Mouse (Mus musculus) kidney, embryonic 15.5 days (tissue): ENCODE results near the gene Frs2. TPM values are rescaled to one million over a fixed set of nuclear protein-coding genes. Genes with fewer than 3 reads are reported as not detected.

Source experiments
- ATAC-seq: fragments of 200-750 bp; cut with Nextera tagmentation; replicated peaks from 2 replicates; pipeline ENCODE4 v1.8.0; 2017; ENCODE audit warnings: moderate TSS enrichment; ENCODE audit not compliant: low FRiP score
- H3K27ac ChIP-seq: fragments of 300-500 bp; sonication (generic); 2 replicates; pipeline ENCODE4 v1.5.1; 2015; ENCODE audit warnings: mild to moderate bottlenecking, inconsistent platforms
- H3K27me3 ChIP-seq: fragments of 300-500 bp; sonication (generic); 2 replicates; pipeline ENCODE4 v1.6.1; 2015; ENCODE audit warnings: inconsistent platforms
- H3K36me3 ChIP-seq: fragments of 300-500 bp; sonication (generic); 2 replicates; pipeline ENCODE4 v1.6.1; 2015; ENCODE audit warnings: inconsistent platforms
- H3K4me1 ChIP-seq: fragments of 300-500 bp; sonication (generic); 2 replicates; pipeline ENCODE4 v1.6.1; 2015; ENCODE audit warnings: inconsistent platforms
- H3K4me2 ChIP-seq: fragments of 300-500 bp; sonication (generic); 2 replicates; pipeline ENCODE4 v1.6.1; 2015; ENCODE audit warnings: moderate library complexity, mild to moderate bottlenecking, inconsistent platforms
- H3K4me3 ChIP-seq: fragments of 300-500 bp; sonication (generic); replicated peaks from 2 replicates; pipeline ENCODE4 v1.5.1; 2015; ENCODE audit warnings: mild to moderate bottlenecking, inconsistent platforms
- H3K9ac ChIP-seq: fragments of 300-500 bp; sonication (generic); 2 replicates; pipeline ENCODE4 v1.6.1; 2015; ENCODE audit warnings: mild to moderate bottlenecking, inconsistent platforms
- H3K9me3 ChIP-seq: fragments of 300-500 bp; sonication (generic); replicated peaks from 2 replicates; pipeline ENCODE4 v1.6.1; 2016; ENCODE audit warnings: inconsistent platforms
- WGBS: fragments of 180-500 bp; shearing (Covaris S2); methylation state at CpG from one replicate; pipeline ENCODE4 v1.1.7; 2015; ENCODE audit warnings: mixed read lengths; 5-methylcytosine and 5-hydroxymethylcytosine counted together
- polyA plus RNA-seq: library from polyadenylated mRNA; unstranded; fragments of >200 nt; fragmentation: Nextera tagmentation; extraction: Ambion mirVana; gene quantifications from 2 replicates; pipeline ENCODE4 v1.2.1, GENCODE M21; 2015

The Frs2 gene
- polyA plus RNA-seq = 17.0 and 17.8 TPM in 2 replicates

DNA sequence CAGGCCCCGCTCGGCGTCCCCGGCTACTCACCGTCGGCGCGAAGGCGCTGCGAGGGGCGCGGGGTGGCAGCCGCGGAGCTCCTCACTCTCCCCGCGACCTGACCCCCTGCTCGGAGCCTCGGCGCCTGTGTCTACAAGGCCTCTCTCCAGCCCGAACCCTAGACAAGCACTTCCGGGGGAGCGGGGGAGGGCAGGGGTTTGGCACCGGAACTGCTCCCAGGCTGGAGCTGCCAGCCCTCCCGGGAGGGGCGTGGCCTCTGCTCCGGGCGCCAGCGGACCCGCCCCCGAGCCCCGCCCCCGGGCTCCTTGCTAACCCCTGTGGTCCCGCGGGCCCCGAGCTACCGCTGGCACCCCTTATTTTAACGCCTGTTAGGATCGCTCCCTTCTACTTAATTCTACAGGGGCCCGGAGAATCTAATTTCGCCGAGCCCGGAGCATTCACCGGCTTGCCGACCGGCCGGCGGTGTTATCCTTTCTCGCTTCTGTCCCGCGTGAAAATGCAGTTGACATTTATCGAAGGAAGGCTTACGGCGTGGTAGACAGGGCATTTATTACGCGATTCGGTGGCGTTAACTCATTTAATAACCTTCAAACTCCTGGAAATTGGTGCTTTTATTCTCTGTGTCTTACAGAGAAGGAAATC is at the start of gene Frs2:
Gene Frs2, minus strand, starts transcription at position 174 of the 643 bp plus-strand sequence.
- no peaks in the 10 kb centered on the region for H3K36me3 ChIP-seq
- ATAC-seq = peak; percentile 97
- H3K4me3 ChIP-seq = peak within 1 kb of the TSS; percentile 91
- no peaks in the 10 kb centered on the region for H3K9me3 ChIP-seq
- H3K27ac ChIP-seq = peak within 1 kb of the TSS; percentile 89
- H3K4me1 ChIP-seq = peaks cover 63% of the 10 kb centered on the region
- peak within 1 kb of the TSS; percentile 80 for H3K4me2 ChIP-seq
- WGBS = under 1% methylated on average over 57 of the region's 57 CpGs
- H3K9ac ChIP-seq = peak within 1 kb of the TSS; percentile 90
- no peaks in the 10 kb centered on the region for H3K27me3 ChIP-seq

GRCm38 (mm10) chr10:117196696-117197095 is 48.4 kb upstream of the Frs2 start:
- WGBS = 86% methylated on average over 3 of the region's 3 CpGs

GRCm38 (mm10) chr10:117195748-117196147 is 47.4 kb upstream of the Frs2 start:
- no peak overlapping the region for H3K4me2 ChIP-seq
- H3K9ac ChIP-seq = no peak overlapping the region
- WGBS = 96% methylated on average over 4 of the region's 4 CpGs
- H3K4me1 ChIP-seq = no peaks in the 10 kb centered on the region
- H3K27me3 ChIP-seq = no peaks in the 10 kb centered on the region
- H3K9me3 ChIP-seq = no peaks in the 10 kb centered on the region
- H3K36me3 ChIP-seq = no peaks in the 10 kb centered on the region
- no peak overlapping the region for H3K4me3 ChIP-seq
- no peak overlapping the region for H3K27ac ChIP-seq
- ATAC-seq = no peak

More at GRCm38 (mm10) chr10:117196696-117197095, 48.4 kb upstream of the Frs2 start:
- no peaks in the 10 kb centered on the region for H3K36me3 ChIP-seq
- H3K4me1 ChIP-seq = no peaks in the 10 kb centered on the region
- no peaks in the 10 kb centered on the region for H3K9me3 ChIP-seq
- H3K27ac ChIP-seq = no peak overlapping the region
- no peak overlapping the region for H3K4me3 ChIP-seq
- no peak for ATAC-seq
- no peak overlapping the region for H3K9ac ChIP-seq
- no peaks in the 10 kb centered on the region for H3K27me3 ChIP-seq
- H3K4me2 ChIP-seq = no peak overlapping the region

- no peak overlapping the region for H3K27ac ChIP-seq
- ATAC-seq = no peak
These were observed 46.7 kb upstream of the Frs2 start for GRCm38 (mm10) chr10:117195005-117195404.

GRCm38 (mm10) chr10:117193364-117193763 is 45.0 kb upstream of the Frs2 start:
- no peak overlapping the region for H3K9ac ChIP-seq
- no peak overlapping the region for H3K27ac ChIP-seq
- H3K4me2 ChIP-seq = no peak overlapping the region
- H3K4me3 ChIP-seq = no peak overlapping the region
- WGBS = 63% methylated on average over 5 of the region's 5 CpGs
- ATAC-seq = no peak
- H3K9me3 ChIP-seq = no peaks in the 10 kb centered on the region
- H3K4me1 ChIP-seq = no peaks in the 10 kb centered on the region
- H3K27me3 ChIP-seq = no peaks in the 10 kb centered on the region
- H3K36me3 ChIP-seq = no peaks in the 10 kb centered on the region

More at GRCm38 (mm10) chr10:117195005-117195404, 46.7 kb upstream of the Frs2 start:
- Histone ChIP-seq H3K4me3 (no peak overlapping the region), H3K4me2 (no peak overlapping the region), H3K4me1 (no peaks in the 10 kb centered on the region), H3K27me3 (no peaks in the 10 kb centered on the region), H3K9ac (no peak overlapping the region), H3K36me3 (no peaks in the 10 kb centered on the region), H3K9me3 (no peaks in the 10 kb centered on the region)
- WGBS = 81% methylated on average over 12 of the region's 12 CpGs

GRCm38 (mm10) chr10:117185399-117186089 is 37.2 kb upstream of the Frs2 start:
- no peak for ATAC-seq
- no peaks in the 10 kb centered on the region for H3K9me3 ChIP-seq
- H3K27ac ChIP-seq = no peak overlapping the region
- no peak overlapping the region for H3K4me3 ChIP-seq
- no peaks in the 10 kb centered on the region for H3K27me3 ChIP-seq
- no peak overlapping the region for H3K4me2 ChIP-seq
- no peaks in the 10 kb centered on the region for H3K36me3 ChIP-seq
- 70% methylated on average over 9 of the region's 9 CpGs for WGBS
- no peaks in the 10 kb centered on the region for H3K4me1 ChIP-seq
- no peak overlapping the region for H3K9ac ChIP-seq

GRCm38 (mm10) chr10:117181098-117181497 is 32.8 kb upstream of the Frs2 start:
- H3K4me2 ChIP-seq = no peak overlapping the region
- no peaks in the 10 kb centered on the region for H3K9me3 ChIP-seq
- no peaks in the 10 kb centered on the region for H3K36me3 ChIP-seq
- no peaks in the 10 kb centered on the region for H3K4me1 ChIP-seq
- 33% methylated on average over 3 of the region's 3 CpGs for WGBS
- H3K4me3 ChIP-seq = no peak overlapping the region
- H3K9ac ChIP-seq = no peak overlapping the region
- no peak overlapping the region for H3K27ac ChIP-seq
- ATAC-seq = no peak
- no peaks in the 10 kb centered on the region for H3K27me3 ChIP-seq

- Histone ChIP-seq H3K36me3 (no peaks in the 10 kb centered on the region), H3K4me1 (peaks cover 8% of the 10 kb centered on the region), H3K9me3 (no peaks in the 10 kb centered on the region), H3K4me3 (no peak overlapping the region), H3K4me2 (no peak overlapping the region), H3K9ac (no peak overlapping the region), H3K27ac (no peak overlapping the region), H3K27me3 (no peaks in the 10 kb centered on the region)
- WGBS = 72% methylated on average over 12 of the region's 12 CpGs
- no peak for ATAC-seq
These were observed 26.3 kb upstream of the Frs2 start for GRCm38 (mm10) chr10:117174645-117175044.

- Histone ChIP-seq H3K27me3 (no peaks in the 10 kb centered on the region), H3K36me3 (no peaks in the 10 kb centered on the region), H3K4me2 (no peak overlapping the region; the same call in 1 of the 2 replicates), H3K27ac (no peak overlapping the region), H3K4me1 (peaks cover 8% of the 10 kb centered on the region), H3K9ac (no peak overlapping the region), H3K9me3 (no peaks in the 10 kb centered on the region), H3K4me3 (no peak overlapping the region)
- 50% methylated on average over 12 of the region's 13 CpGs for WGBS
- no peak for ATAC-seq
These were observed 25.5 kb upstream of the Frs2 start for GRCm38 (mm10) chr10:117173566-117174438.

- Histone ChIP-seq H3K27me3 (no peaks in the 10 kb centered on the region), H3K27ac (no peak overlapping the region), H3K9ac (no peak overlapping the region), H3K4me1 (peaks cover 8% of the 10 kb centered on the region), H3K4me3 (no peak overlapping the region), H3K9me3 (no peaks in the 10 kb centered on the region), H3K36me3 (no peaks in the 10 kb centered on the region), H3K4me2 (no peak overlapping the region)
- ATAC-seq = no peak
- WGBS = 93% methylated on average over 1 of the region's 1 CpGs
These were observed 24.8 kb upstream of the Frs2 start for GRCm38 (mm10) chr10:117173111-117173510.

DNA sequence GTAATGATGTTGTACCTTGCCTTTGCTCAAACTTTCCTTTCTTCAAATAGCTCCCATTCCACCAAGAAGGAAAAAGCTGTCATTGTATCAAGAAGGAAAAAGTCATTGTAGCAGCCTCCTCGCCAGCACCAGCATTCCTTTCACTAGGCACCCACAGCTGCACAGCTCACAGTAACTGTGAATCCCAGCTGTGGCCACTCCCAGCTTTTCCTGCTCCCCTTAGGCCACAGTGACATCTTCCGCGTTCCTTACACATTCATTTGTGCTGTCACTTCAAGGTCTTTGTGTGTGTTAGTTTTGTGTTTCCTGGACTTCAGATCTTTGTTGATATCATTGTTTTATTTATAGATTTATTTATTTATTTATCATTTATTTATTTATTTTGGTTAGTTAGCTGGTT is 23.7 kb upstream of the Frs2 start:
- peaks cover 8% of the 10 kb centered on the region for H3K4me1 ChIP-seq
- H3K4me3 ChIP-seq = no peak overlapping the region
- no peak for ATAC-seq
- H3K27me3 ChIP-seq = no peaks in the 10 kb centered on the region
- H3K9ac ChIP-seq = no peak overlapping the region
- no peaks in the 10 kb centered on the region for H3K36me3 ChIP-seq
- no peak overlapping the region for H3K4me2 ChIP-seq
- no peak overlapping the region for H3K27ac ChIP-seq
- H3K9me3 ChIP-seq = no peaks in the 10 kb centered on the region
- 43% methylated on average over 3 of the region's 3 CpGs for WGBS
